Mouse (Mus musculus) CD4-positive, CD25-positive, alpha-beta regulatory T cell, adult 2 months (primary cell): ENCODE measurements around the gene Chrnb1.

ENCODE experiments used
- DNase-seq: peaks from one replicate; pipeline ENCODE4 v3.0.0-alpha.2; 2012; ENCODE audit warnings: low read depth, low spot score

The Chrnb1 gene

GRCm38 (mm10) chr11:69804652-69804940 is 8.9 kb upstream of the Chrnb1 start:
- DNase-seq: no peak

- DNase-seq: peak; percentile 85
Observed at GRCm38 (mm10) chr11:69803786-69804651, 8.3 kb upstream of the Chrnb1 start.

- DNase-seq: no peak
Observed at GRCm38 (mm10) chr11:69803328-69803727, 7.6 kb upstream of the Chrnb1 start.

- peak; percentile 82 for DNase-seq
Observed at GRCm38 (mm10) chr11:69802648-69803105, 6.9 kb upstream of the Chrnb1 start.

GRCm38 (mm10) chr11:69801379-69801977 is 5.7 kb upstream of the Chrnb1 start, which contains the start of gene Fgf11:
TSS of gene Fgf11 (minus strand) at chr11:69801857.
- peak; percentile 28 for DNase-seq

GRCm38 (mm10) chr11:69800392-69801197 is 4.9 kb upstream of the Chrnb1 start:
- peak; percentile 27 for DNase-seq

- peak; percentile 36 for DNase-seq
Observed at GRCm38 (mm10) chr11:69800138-69800391, 4.3 kb upstream of the Chrnb1 start.

GRCm38 (mm10) chr11:69799394-69800137 is 3.8 kb upstream of the Chrnb1 start:
- DNase-seq: no peak

- no peak for DNase-seq
Observed at GRCm38 (mm10) chr11:69797924-69798323, 2.2 kb upstream of the Chrnb1 start.

- DNase-seq: peak; percentile 42
Observed at GRCm38 (mm10) chr11:69795983-69796435, 266 bp upstream of the Chrnb1 start.

GRCm38 (mm10) chr11:69793429-69793828 is 2.3 kb downstream of the Chrnb1 start:
- no peak for DNase-seq

- no peak for DNase-seq
Observed at GRCm38 (mm10) chr11:69791420-69791819, 4.3 kb downstream of the Chrnb1 start.

- DNase-seq: no peak
Observed at GRCm38 (mm10) chr11:69789431-69789830, 6.3 kb downstream of the Chrnb1 start.

GRCm38 (mm10) chr11:69787306-69787705 is 8.4 kb downstream of the Chrnb1 start:
- no peak for DNase-seq

GRCm38 (mm10) chr11:69784793-69785272 is 10.9 kb downstream of the Chrnb1 start:
- no peak for DNase-seq

GRCm38 (mm10) chr11:69781828-69782227 is 13.9 kb downstream of the Chrnb1 start:
- no peak for DNase-seq

GRCm38 (mm10) chr11:69778985-69779384 is 16.8 kb downstream of the Chrnb1 start:
- DNase-seq: no peak

GRCm38 (mm10) chr11:69778258-69778982 is 17.3 kb downstream of the Chrnb1 start:
- no peak for DNase-seq

- no peak for DNase-seq
Observed at GRCm38 (mm10) chr11:69777504-69778257, 18.1 kb downstream of the Chrnb1 start.

- DNase-seq: no peak
Observed at GRCm38 (mm10) chr11:69776488-69776887, 19.3 kb downstream of the Chrnb1 start.
